Mouse (Mus musculus) stomach, embryonic 14.5 days (tissue): Measurements from ENCODE around the gene Banf2. TPM values are rescaled to one million over a fixed set of nuclear protein-coding genes. Genes with fewer than 3 reads are reported as not detected.

ENCODE experiments used
- ATAC-seq: fragments of 200-750 bp; cut with Nextera tagmentation; 2 replicates; pipeline ENCODE4 v1.8.0; 2017; ENCODE audit warnings: low read depth, moderate TSS enrichment; ENCODE audit not compliant: insufficient number of reproducible peaks, insufficient read depth, low FRiP score
- H3K27ac ChIP-seq: fragments of 300-500 bp; sonication (generic); 2 replicates; pipeline ENCODE4 v1.5.1; 2014; ENCODE audit warnings: mild to moderate bottlenecking, low read length, moderate library complexity, mixed read lengths
- H3K27me3 ChIP-seq: fragments of 300-500 bp; sonication (generic); 2 replicates; pipeline ENCODE4 v1.6.1; 2014; ENCODE audit warnings: low read length, control low read depth, mixed read lengths; ENCODE audit not compliant: control insufficient read depth, insufficient read depth
- H3K36me3 ChIP-seq: fragments of 300-500 bp; sonication (generic); 2 replicates; pipeline ENCODE4 v1.6.1; 2014; ENCODE audit warnings: mild to moderate bottlenecking, control low read depth, low read length, moderate library complexity, mixed read lengths; ENCODE audit not compliant: control insufficient read depth, insufficient read depth
- H3K4me1 ChIP-seq: fragments of 300-500 bp; sonication (generic); 2 replicates; pipeline ENCODE4 v1.6.1; 2014; ENCODE audit warnings: low read length, control low read depth, mixed read lengths; ENCODE audit not compliant: control insufficient read depth, insufficient read depth
- H3K4me2 ChIP-seq: fragments of 300-500 bp; sonication (generic); replicated peaks from 2 replicates; pipeline ENCODE4 v1.6.1; 2014; ENCODE audit warnings: low read depth, low read length, control low read depth
- H3K4me3 ChIP-seq: fragments of 300-500 bp; sonication (generic); 2 replicates; pipeline ENCODE4 v1.5.1; 2014; ENCODE audit warnings: low read depth, low read length, control low read depth
- H3K9ac ChIP-seq: fragments of 300-500 bp; sonication (generic); replicated peaks from 2 replicates; pipeline ENCODE4 v1.6.1; 2014; ENCODE audit warnings: low read depth, mild to moderate bottlenecking, control low read depth, low read length, moderate library complexity, mixed read lengths
- H3K9me3 ChIP-seq: fragments of 300-500 bp; sonication (generic); 2 replicates; pipeline ENCODE4 v1.6.1; 2016; ENCODE audit warnings: low read depth, low read length, control low read depth; ENCODE audit not compliant: control insufficient read depth
- WGBS: fragments of 180-500 bp; shearing (Covaris S2); extraction: QIAGEN DNeasy Blood & Tissue Kit; methylation state at CpG from one replicate; pipeline ENCODE4 v1.1.7; 2014; 5-methylcytosine and 5-hydroxymethylcytosine counted together
- polyA plus RNA-seq: library from polyadenylated mRNA; unstranded; fragments of >200 nt; fragmentation: Nextera tagmentation; extraction: Ambion mirVana; gene quantifications from 2 replicates; pipeline ENCODE4 v1.2.1, GENCODE M21; 2014

Gene Banf2
- polyA plus RNA-seq, 1 experiment from 2014 or later, result not detected

DNA sequence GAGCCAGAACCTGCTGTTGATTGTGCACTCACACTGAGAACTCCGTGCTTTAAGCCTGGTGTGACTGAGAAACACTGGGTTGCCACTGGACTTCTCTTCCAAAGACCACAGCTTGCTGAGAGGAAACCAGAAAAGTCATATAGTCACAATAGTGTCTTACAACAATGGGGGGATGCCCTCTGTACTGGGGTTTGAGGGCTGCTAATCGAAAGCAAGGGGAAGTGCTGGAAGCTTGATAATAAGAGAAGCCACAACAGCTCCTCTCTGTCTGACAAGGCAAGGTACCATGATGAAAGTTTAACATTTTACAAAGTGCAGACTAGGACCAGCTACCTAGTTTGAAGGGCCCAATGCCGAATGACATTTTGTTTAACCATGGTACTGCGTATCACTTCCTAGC is 36.8 kb downstream of the Banf2 start:
- Histone ChIP-seq H3K9me3 (no peaks in the 10 kb centered on the region), H3K4me1 (no peaks in the 10 kb centered on the region), H3K4me2 (no peak overlapping the region), H3K4me3 (no peak overlapping the region), H3K9ac (no peak overlapping the region), H3K36me3 (no peaks in the 10 kb centered on the region), H3K27ac (no peak overlapping the region), H3K27me3 (no peaks in the 10 kb centered on the region)
- ATAC-seq, result no peak
- 88% methylated on average over 4 of the region's 4 CpGs for WGBS

DNA sequence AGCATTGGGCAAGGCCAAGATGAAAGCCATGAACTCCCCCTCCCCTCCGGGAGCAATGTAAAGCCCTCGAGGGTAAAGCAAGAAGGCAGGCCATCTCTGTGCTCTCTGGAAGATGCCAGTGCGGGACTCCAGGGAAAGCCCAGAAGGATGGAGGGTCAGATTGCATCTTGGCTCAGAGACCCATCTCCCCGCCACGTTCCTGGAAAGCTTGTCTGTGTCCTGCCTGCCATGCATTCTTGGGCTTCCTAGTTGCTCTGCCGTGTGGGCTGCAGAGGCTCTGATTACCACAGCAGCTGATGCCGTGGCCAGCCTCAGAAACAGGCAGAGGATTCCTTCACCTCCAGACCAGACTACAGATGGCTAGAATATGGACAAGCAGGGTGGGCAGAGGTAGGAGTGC is 37.6 kb downstream of the Banf2 start:
- no peak for ATAC-seq
- no peaks in the 10 kb centered on the region for H3K27me3 ChIP-seq
- H3K4me3 ChIP-seq, result no peak overlapping the region
- WGBS, result 53% methylated on average over 7 of the region's 7 CpGs
- no peak overlapping the region for H3K27ac ChIP-seq
- H3K9me3 ChIP-seq, result no peaks in the 10 kb centered on the region
- no peaks in the 10 kb centered on the region for H3K4me1 ChIP-seq
- H3K4me2 ChIP-seq, result no peak overlapping the region
- no peaks in the 10 kb centered on the region for H3K36me3 ChIP-seq
- no peak overlapping the region for H3K9ac ChIP-seq

DNA sequence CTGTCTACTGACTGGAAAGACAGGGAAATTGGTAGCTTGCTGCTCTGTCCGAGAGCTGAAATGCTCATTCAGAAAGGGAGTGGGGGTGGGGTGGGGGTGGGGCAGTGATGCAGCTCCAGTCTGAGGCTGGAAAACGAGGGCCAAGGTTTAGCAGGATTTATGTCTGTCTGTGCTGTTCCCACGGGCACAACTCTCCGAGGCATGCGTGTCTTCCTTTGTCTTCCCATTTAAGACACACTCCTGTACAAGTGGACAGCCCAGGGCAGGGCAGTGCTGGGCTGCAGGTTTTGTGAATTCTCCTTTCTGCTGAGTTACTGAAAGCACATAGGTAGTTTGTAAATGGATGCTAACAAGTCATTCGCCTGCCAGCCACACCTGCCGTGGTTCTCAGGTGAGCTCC is 39.8 kb downstream of the Banf2 start:
- Histone ChIP-seq H3K4me3 (no peak overlapping the region), H3K9me3 (no peaks in the 10 kb centered on the region), H3K36me3 (no peaks in the 10 kb centered on the region), H3K4me2 (no peak overlapping the region), H3K4me1 (no peaks in the 10 kb centered on the region), H3K27ac (no peak overlapping the region), H3K27me3 (no peaks in the 10 kb centered on the region), H3K9ac (no peak overlapping the region)
- no peak for ATAC-seq
- 42% methylated on average over 7 of the region's 7 CpGs for WGBS

DNA sequence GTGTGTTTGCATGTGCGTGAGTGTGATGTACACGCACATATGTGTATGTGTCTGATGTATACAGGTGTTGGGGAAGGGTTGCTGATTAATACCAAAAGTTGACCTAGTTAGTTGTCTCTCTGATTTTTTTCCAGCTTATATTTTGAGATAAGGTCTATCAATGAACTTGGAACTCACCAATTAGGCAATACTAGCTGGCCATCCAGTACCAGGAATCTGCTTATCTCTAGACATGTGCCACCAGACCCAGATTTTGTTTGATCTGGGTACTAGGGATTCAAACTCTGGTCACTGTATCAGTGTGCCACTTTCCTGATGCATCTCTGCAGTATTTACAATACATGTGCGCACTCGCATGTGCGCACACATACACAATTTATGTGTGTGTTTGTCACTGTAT is 41.2 kb downstream of the Banf2 start:
- 97% methylated on average over 5 of the region's 5 CpGs for WGBS
- H3K4me2 ChIP-seq, result no peak overlapping the region
- ATAC-seq, result no peak
- H3K27me3 ChIP-seq, result no peaks in the 10 kb centered on the region
- no peak overlapping the region for H3K9ac ChIP-seq
- H3K4me3 ChIP-seq, result no peak overlapping the region
- no peaks in the 10 kb centered on the region for H3K4me1 ChIP-seq
- H3K36me3 ChIP-seq, result no peaks in the 10 kb centered on the region
- H3K27ac ChIP-seq, result no peak overlapping the region
- no peaks in the 10 kb centered on the region for H3K9me3 ChIP-seq

DNA sequence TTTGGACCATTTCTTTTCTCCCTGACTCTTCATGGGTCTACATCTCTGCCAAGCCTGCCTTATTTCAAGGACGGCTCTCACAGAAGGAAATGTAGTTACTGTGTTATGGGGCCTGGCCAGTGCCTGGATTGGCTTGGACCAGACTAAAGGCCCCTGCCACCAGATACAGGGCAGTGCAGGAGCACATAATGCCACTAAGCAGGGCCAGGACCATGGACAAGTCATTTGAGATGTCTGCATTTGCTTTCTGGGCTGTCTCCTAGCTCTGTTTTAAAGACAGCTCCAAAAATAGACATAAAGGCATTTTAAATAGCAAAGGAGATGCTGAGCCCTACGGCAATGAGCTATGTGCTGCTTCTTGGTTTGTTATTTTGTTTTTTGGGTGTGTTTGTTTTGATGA is 43.8 kb downstream of the Banf2 start:
- no peak overlapping the region for H3K27ac ChIP-seq
- H3K9me3 ChIP-seq, result no peaks in the 10 kb centered on the region
- H3K36me3 ChIP-seq, result no peaks in the 10 kb centered on the region
- no peaks in the 10 kb centered on the region for H3K4me1 ChIP-seq
- H3K4me2 ChIP-seq, result no peak overlapping the region
- WGBS, result 79% methylated on average over 2 of the region's 2 CpGs
- H3K9ac ChIP-seq, result no peak overlapping the region
- H3K4me3 ChIP-seq, result no peak overlapping the region
- ATAC-seq, result no peak
- no peaks in the 10 kb centered on the region for H3K27me3 ChIP-seq

DNA sequence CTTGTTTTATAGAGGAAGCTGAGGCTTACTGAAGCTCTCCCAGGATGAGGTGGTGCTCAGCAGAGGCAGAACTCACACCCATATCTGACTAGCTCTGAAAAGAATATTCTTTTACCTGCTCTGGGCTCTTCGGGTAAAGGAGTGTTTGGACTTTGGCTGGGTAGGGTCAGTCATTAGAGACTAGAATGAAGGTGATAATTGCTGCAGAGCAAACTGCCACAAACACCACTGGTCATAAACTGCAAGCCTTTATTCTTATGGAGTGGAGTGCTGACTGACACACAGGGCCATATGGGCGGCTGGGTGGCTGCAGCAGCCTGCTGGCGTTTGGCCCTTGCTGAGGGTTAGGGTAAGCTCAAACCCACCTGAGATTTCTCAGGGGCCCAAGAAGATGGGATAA is 46.0 kb downstream of the Banf2 start:
- Histone ChIP-seq H3K36me3 (no peaks in the 10 kb centered on the region), H3K27ac (no peak overlapping the region), H3K27me3 (no peaks in the 10 kb centered on the region), H3K9ac (no peak overlapping the region), H3K4me3 (no peak overlapping the region), H3K4me1 (no peaks in the 10 kb centered on the region), H3K4me2 (no peak overlapping the region), H3K9me3 (no peaks in the 10 kb centered on the region)
- ATAC-seq, result no peak
- 81% methylated on average over 3 of the region's 3 CpGs for WGBS

DNA sequence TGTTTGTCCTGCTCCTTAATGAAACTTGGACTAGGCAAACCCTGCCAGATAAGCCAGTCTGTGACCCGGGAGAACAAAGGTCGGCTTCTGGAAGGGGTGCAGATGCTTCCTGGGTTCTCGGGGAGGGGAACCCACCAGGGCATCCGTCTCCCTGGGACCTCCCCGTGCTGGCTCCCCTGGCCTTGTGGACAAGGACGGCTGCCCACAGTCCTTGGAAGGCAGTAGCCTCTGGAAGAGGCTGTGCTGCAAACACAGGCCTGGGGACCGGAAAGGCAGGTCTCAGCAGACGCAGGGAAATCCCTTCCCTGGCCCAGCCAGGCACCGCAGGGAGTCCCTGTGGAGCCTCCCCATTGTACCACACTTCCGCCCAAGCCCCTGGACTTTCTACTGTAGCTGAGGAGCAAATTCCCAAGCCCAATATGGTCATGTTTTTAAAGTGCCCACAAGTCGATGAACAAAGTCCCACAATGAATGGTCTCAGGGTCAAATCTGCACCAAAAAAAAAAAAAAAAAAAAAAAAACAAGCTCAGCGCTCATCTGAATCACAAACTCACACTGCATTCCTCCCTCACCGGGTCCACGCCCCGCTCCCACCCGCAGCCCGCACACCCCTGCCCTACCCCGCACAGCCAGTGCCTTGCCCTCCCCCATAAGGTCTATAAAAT is 53.5 kb downstream of the Banf2 start:
- 29% methylated on average over 18 of the region's 18 CpGs for WGBS
- ATAC-seq, result peak; percentile 26; the same call in 1 of the 2 replicates
- H3K4me3 ChIP-seq, result no peak overlapping the region
- no peak overlapping the region; the same call in 1 of the 2 replicates for H3K4me2 ChIP-seq
- H3K27me3 ChIP-seq, result no peaks in the 10 kb centered on the region
- H3K9ac ChIP-seq, result no peak overlapping the region
- H3K36me3 ChIP-seq, result no peaks in the 10 kb centered on the region
- H3K27ac ChIP-seq, result peak overlapping the region; percentile 74; the same call in 1 of the 2 replicates
- H3K9me3 ChIP-seq, result no peaks in the 10 kb centered on the region
- peaks cover 11% of the 10 kb centered on the region; the same call in 1 of the 2 replicates for H3K4me1 ChIP-seq

DNA sequence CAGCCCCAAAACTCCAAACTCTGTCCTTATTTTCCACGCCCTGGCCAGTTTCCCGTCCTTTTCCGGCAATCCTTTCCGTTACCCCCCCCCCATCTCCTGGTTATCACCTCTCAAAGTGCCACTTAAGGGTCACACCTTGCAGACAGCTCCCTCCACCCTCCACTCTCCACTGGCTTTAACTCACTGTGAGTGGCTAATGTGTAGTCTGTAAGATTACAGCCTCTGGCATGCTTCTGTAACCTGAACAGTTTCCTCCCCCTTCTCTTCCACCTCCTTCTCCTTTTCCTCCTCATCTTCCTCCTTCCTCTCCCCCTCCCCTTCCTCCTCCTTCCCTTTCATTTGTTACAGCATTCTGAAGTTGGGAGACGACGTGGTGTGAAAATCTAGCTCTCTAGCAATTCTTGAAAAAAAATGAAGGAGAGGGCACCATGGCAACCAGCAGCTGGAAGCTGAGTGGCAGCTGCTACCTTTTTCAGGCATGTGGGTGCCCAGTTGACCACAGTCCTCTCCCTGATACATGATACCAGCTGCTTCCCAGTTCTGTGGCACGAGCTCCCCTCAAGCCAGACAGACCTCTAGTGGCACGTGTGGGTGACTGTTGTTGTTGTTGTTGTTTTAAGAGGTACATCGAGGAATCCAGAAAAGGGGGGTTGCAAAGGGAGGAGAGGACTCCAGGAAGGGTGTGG is 55.2 kb downstream of the Banf2 start:
- WGBS, result 51% methylated on average over 9 of the region's 9 CpGs
- Histone ChIP-seq H3K9me3 (no peaks in the 10 kb centered on the region), H3K9ac (no peak overlapping the region), H3K4me3 (no peak overlapping the region), H3K4me2 (no peak overlapping the region), H3K4me1 (peaks cover 11% of the 10 kb centered on the region; the same call in 1 of the 2 replicates), H3K27ac (no peak overlapping the region), H3K27me3 (no peaks in the 10 kb centered on the region), H3K36me3 (no peaks in the 10 kb centered on the region)
- no peak; the same call in 1 of the 2 replicates for ATAC-seq
